Mouse (Mus musculus): ENCODE measurements around the gene Pygo2. TPM values are rescaled to one million over a fixed set of nuclear protein-coding genes. Genes with fewer than 3 reads are reported as not detected.
A peak's percentile ranks its signal among the peaks of the same experiment; 100 is the strongest.

Gene Pygo2
- 10 to 100 TPM; 44.0 to 57.4 (median 48.8) TPM for total RNA-seq (2022)

DNA sequence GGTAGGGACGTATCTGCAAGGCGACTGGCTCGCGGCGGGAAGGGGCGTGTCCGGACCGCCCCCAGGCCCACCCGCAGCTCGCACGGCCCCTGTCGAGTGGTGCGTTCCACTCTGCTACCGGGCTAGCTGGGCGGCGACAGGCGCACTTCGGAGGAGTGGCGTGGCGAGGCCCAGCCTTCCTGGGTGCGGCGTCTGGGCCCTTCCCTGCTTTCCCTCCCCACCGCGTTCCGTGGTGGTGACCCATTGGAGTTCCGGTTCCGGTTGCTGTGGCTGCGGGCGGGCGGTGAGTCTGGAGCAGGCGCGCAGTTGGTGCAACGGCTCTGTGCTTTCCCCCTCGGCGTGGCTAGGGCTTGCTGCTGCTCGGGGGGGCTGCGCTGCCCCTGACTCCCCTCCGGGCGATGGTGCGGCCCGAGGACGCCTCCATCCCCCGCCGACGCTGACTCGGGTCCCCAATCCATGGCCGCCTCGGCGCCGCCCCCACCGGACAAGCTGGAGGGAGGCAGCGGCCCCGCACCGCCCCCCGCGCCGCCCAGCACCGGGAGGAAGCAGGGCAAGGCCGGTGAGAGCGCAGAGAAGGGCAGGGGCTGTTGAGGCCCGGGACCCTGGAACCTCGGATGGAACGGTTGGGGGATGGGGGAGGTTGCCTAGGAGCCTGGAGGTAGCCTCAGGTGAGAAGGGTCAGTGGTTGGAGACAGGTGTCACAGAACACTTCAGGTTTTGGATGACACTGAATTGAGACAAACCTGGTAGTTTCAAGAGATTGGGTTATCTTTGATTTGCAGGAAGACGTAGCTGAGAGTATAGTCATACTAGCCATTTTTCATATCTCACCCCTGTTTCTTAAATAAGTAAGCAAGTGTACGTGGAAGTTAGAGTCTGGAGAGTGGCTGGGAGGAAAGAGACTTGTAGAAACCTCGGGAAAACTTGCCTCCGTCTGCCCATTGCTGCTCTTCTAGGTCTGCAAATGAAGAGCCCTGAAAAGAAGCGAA, at the start of gene Pygo2:
Gene Pygo2 (plus strand): TSS at position 44 of the 989 bp plus-strand sequence.
- peak; percentile 79 to 97 for DNase-seq (ENCODE audit: low spot score in 2 of 2)

DNA sequence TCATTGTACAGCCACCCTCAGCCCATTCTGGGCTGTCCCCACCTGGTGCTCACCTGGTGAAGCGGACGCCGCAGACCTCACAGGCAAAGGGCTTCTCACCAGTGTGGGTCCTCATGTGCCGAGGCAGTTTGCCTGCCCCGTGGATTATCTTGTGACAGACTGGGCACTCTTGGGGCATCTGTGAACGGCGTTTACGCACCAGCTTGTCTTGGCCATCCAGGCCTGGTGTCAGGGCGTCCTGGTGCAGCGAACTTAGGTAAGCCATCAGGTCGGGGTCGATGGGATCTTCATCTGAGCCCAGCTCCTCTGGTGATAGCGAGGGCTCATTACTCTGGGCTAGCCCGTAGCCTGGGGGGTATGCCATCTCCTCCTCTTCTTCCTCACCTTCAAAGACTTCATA, 49.7 kb upstream of the Pygo2 start:
- no peak for DNase-seq (ENCODE audit: low spot score in 2 of 2)

DNA sequence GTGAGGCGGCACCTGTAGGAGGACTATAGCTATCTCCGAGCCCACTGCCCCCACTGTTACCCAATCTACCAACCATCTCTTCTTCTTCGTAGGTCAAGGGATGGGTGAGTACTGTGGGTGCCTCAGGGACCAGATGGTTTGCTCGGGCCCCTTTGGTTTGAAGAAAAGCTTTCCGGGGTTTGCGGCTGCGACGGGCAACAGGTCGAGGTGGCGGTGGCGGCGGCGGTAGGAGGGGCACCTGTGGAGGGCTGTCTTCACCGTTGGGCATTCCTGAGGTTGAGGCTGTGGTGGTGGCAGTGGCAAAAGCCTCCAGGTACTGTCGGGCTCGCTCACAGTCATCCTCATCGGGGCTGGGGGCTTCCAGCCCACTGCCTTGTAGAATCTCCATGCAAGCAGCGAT, 49.3 kb upstream of the Pygo2 start:
- DNase-seq (ENCODE audit: low spot score in 2 of 2) = no peak

DNA sequence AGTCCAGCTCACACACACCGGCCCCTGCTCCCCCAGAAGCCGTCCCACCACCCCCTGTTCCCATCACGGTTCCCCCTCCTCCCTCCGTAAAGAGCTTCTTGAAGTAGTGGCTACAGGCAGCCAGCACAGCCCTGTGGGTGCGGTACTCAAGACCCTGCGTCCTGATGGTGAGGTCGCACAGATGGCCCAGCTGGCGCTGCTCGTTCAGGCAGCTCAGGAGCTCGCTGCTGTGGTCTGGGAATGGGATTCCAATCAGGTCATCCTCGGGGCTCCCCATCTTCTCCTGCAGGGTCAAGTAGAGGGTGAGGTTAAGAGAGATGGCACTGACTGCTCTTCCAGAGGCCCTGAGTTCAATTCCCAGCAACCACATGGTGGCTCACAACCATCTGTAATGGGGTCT, 48.8 kb upstream of the Pygo2 start:
- no peak for DNase-seq (ENCODE audit: low spot score in 2 of 2)

DNA sequence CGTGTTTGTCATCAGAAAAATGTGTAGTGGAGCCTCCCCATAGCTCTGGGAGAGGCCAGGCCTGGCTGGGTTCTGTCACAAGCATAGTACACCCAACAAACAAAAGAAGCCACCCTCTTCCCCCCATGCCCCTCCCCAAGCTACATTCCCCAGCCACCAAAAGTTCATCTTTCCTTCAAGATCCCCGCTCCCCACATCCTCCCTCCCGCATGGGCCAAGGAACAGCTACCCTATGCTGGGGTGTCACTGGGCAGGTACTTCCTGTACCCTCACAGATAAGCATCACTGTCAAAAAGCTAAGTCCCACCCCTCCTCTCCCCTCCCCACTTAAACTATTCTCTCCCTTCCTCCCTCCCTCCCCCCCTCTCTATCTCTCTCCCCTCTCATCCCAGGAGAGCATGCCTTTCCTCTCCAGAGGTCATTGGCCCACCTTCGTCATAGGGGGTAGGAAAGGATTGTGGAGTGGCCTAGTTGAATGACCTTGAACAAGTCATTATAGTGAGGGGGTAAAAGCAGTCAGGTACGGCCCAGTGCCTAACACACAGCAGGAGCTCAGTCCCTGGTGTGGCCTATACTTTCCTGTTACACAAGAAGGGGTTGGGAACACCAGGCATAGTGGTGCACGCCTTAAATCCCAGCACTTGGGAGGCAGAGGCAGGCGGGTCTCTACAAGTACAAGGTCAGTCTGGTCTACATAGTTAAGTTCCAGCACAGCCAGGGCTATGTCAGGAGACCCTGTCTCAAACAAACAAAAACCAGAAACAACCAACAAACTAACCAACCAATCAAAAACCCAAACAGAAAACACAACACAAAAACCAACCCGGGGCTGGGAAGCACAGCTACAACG, 47.8 kb upstream of the Pygo2 start:
- no peak for DNase-seq (ENCODE audit: low spot score in 2 of 2)

DNA sequence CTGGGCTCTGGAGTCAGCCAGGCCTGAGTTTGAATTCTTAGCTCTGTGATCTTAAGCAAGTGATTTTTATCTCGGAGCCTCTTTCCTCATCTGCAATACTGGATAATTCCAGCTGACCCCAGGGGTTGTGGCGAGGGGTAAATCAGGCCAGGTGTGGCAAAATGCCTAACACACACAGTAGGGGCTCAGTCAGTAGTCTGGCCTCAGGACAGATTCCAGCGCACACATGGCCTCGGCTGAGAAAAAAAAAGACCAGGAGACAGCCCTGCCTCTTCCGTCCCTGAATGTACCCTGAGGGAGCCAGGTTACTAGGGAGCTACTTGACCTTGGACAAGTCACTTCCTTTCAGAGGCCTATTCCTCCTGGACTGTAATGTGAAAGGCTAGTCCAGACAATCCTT, 47.1 kb upstream of the Pygo2 start:
- DNase-seq (ENCODE audit: low spot score in 2 of 2) = no peak

DNA sequence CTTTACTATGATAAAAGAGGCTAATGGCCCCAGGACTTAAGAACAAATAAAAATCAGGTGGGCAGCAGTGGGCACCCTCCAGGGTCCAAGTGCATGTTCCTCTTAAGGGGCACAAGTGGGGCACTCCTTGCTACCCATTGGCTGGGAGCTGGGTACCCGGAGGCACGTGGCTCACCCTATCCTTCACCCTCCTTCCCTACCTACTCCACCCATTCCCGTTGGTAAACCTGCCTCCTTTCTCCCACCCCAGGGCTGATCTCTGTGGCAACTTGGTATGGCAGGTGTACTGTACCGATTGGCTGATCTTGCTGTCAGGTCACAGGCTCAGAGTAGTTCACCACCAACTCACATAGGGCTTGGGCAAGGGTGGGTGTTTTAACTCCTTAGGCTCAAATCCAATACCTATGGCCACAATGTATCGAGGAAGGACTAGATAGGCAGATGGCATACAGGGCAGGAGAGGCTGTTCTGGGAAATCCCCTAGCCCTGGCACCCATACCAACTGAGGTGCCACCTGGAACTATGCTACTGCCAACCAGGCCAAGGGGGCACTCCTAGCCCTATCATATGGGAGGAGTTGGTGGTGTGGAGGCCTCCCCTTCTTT, 46.3 kb upstream of the Pygo2 start:
- DNase-seq (ENCODE audit: low spot score in 2 of 2) = no peak

DNA sequence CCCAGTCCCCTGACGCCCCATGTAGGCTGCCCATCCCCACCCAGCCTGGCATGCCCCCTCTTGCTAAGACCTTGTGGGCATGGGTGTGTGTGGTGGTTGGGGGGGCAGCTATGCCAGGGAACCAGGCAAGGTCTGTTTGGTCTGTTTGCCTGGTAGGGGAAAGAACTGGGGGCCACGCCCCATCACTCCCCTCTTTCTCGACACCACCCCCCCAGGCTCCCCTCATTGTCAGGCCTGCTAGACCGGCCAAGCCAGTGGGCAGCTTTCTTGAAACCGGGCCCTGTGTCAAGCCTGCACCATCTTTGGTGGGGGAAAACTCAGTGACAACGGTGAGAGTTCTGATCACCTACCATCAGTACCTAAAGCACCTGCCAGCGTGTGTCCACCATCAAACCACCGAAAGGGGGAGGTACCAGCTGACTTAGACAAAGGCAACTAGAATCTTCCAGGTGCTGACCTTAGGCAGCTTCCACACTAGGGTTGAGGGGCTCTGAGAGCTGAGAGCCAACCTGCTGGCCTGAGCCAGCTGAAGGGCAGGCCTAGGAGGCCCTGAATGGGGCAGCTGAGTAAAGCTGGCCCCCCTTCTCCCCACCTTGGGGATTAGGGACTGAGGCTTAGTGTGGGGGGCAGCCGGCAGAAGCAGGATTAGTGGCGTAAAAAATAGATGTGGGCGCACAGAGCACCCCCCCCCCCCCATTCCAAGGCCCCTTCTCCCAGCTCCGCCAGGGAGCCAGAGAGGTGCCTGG, 45.5 kb upstream of the Pygo2 start:
- DNase-seq (ENCODE audit: low spot score in 2 of 2) = no peak

DNA sequence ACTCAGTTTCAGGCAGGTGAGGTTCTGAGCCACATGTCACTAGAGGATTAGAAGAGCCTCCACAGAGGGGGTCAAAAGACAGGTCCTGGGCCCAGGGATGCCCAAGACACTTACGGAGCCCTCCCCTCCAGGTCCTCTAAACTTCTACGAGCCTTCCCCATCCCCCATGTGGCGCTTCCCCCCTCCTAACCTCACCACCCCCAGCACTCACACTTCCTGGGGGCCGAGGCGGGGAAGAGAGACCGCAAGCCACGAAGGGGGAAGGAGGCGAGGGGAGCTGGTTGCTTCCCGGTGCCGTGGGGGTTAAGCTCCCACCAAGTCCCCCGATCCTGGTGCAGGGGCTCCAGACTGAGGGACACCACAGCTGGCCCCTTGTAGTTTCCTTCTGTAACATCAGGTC, 44.6 kb upstream of the Pygo2 start:
- DNase-seq (ENCODE audit: low spot score in 2 of 2) = no peak

DNA sequence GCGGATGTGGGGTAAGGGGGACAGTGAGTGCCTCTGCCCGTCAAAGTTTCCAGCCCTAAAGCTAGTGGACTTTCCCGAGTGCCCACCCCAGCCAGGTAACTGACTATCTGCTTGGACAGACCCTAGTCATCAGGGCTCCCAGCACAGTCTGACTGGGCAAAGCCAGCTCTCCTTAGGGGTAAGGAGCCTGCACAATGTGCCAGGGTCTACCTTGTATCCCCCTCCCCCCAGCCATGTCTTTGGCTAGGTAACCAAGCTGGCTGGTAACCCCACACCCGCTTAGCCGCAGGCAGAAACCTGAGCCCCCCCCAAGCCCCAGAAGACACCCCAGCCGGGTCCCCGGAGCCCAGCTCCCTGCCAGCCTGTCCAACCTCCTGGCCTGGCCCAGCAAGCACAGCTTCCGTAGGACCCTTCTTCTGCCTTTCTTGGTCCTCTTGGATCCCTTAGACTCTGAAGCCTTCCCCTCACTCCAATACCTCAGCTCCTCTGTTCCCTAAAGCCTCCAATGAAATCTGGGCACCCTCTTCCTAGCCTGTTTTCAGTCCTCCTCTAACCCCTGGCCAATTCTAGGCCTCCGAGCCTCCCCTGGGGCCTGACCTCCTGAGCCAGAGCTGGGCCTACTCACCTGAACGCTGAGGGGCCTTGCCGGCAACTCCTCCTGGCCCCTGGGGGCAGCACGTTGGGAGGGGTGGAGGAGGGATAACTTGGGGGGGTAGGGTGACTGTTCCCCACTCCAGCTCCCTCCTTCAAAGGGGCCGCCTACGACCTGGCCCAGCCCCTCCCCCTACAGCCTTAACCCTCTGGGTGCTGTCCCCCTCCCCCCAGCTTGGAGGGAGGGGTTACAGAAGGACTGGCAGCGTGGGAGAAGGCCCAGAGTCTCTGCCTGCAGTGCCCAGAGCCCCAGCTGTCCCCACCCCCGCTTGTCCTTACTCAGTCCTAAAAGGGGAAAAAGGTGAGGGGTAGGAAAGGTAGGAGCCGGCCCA, 43.3 kb upstream of the Pygo2 start:
- no peak for DNase-seq (ENCODE audit: low spot score in 2 of 2)

DNA sequence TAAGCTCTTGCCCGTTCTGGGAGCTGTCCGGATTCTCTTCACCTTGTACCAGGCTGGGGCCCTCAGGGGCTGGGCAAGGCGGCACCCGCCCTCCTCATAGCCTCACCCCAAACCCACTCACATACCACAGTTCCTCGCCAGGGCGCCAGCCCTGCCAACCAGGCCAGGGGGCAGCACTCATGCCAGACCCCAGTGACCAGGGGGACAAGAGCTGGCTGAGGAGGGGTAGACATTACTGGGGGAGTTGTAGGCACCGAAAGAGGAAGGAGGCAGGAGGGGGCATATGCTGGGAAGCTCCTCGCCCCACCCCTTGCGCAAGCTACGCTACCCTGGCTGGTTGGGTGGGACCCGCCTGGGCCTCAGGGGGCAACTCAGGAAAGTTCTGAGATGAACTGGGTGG, 42.4 kb upstream of the Pygo2 start:
- DNase-seq (ENCODE audit: low spot score in 2 of 2) = no peak

DNA sequence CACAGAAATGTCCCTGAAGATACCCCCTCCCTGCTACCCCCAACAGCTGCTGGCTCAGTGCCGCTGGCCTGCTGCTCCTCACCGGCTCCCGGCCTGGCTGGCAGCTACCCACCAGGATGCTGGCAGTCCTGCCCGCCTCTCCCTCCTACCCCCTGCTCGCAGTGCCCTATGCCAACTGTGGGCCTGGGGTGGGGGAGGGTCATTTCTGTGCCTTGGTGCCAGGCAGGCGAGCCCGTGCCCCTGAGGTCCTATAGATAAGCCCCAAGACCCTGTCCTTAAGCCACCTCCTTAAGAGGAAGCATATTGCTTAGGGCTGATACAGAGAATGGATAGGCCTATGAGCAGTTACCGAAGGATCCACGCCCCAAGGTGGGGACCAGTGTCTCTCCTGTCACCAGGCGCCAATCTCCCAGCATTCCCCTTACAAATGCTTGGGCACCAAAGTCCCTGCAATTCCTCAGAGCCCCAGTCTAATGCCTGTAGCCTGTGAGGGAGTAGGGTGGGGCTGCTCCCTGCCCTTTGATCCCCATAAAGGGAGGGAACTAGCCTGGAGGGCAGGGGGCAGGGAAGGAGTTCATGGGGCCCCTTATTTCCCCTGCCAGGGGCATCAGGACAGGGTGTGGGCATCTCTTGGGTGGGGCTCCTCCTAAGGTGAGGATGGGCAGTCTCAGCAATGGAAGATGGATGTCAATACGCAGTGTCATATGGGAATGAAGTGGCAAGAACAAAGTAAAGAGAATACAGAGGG, 41.7 kb upstream of the Pygo2 start:
- DNase-seq (ENCODE audit: low spot score in 2 of 2) = no peak

DNA sequence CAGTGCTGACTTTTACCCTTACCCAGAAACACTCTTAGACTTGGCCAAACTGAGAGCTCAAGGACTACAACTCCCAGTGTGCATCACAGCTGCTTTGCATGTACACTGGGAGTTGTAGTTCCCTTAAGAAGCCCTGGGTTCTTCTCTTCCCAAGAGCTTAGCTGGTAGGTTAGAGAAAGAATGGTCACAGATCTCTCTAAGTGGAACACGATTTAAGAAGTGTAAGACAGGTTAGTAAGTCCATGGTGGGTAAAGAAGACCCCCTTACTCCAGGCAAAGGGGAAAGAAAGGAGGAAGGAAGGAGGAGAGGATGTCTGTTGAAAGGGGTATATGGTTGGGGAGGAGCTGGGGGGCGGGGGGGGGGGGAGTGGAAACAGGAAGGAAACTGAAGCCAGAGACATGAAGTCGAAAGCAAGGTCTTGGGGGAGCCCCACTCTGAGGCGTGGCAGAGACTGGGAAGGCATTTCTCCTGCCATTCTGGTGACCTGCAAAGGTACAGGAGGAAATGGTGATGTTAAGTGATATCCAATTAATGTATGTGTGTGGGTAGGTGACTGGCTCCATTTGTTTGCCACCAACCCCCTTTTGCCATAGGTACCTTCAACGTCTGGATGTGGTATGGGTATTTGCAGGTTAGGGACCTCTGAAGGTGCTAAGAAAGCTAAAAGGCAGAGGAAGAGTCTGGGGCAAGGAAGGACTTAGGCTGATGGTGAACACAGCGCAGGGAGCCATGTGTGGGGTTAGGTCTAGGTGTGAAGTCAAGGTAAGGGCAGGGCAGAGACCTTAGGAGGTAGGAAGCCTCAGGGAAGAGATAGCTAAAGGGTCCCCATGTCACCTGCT, 40.9 kb upstream of the Pygo2 start:
- no peak for DNase-seq (ENCODE audit: low spot score in 2 of 2)

DNA sequence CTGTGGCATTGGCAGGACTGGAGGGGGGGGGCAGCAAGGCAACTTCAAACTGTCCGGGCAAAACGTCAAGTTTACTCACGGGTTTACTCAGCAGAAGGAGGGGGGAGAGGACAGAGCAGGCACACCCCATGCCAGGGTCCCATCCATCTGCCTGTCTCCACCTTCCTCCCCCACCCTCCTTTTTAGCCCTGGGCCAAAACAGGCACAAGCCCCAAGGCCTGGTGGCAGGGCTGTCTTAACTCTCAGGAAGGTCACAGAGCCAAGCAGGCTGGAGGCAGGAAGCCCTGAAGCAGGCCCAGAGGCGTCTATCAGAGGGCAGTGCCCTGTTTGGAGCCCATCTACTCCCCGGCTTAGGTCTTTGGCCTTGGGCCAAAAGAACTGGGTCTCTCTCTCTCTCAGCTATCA, 39.9 kb upstream of the Pygo2 start:
- no peak for DNase-seq (ENCODE audit: low spot score in 2 of 2)

DNA sequence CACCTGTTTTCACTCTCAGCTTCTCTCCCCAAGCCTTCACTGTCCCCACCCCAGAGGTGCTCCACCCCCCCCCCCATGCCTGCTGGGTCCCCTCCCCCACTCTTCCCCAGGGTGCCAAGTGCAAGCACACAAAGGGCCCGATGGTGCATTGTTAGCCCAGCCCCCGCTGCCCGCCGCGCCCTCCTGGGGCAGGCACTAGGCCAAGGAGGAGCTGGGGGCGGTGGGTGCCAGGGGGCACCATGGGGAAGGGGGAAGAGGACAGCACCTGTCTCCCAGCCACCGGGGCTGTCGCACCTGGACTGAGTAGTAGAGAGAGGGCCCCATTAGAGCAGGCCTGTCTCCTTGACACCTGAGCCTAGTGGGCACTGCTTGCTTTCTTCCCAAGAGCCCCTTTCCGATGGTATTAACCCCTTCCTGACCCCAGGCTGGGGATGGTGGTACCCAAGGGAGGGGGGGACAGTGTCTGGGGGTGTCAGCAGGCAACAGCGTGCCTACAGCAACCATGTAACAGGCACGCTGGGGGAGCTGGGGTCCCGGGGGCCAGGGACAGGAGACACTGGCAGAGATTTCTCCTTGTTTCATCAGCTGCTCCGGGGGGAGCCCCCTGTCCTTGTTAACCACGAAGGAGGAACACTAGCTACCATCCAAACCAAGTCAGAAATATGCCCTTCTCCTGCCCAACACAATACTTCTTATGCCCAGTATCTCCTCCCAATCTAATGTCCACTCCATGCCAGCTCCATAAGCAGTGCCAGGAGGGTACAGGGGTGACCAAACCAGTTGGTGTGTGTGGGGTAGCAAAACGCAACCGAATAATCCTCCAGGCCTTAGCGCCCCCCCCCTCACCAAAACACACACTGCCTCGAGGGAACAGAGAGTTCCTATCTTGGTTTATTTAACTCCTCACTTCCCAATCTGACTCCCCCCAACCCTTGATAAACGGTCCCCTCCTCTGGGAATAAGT, 39.0 kb upstream of the Pygo2 start:
- no peak for DNase-seq (ENCODE audit: low spot score in 2 of 2)

DNA sequence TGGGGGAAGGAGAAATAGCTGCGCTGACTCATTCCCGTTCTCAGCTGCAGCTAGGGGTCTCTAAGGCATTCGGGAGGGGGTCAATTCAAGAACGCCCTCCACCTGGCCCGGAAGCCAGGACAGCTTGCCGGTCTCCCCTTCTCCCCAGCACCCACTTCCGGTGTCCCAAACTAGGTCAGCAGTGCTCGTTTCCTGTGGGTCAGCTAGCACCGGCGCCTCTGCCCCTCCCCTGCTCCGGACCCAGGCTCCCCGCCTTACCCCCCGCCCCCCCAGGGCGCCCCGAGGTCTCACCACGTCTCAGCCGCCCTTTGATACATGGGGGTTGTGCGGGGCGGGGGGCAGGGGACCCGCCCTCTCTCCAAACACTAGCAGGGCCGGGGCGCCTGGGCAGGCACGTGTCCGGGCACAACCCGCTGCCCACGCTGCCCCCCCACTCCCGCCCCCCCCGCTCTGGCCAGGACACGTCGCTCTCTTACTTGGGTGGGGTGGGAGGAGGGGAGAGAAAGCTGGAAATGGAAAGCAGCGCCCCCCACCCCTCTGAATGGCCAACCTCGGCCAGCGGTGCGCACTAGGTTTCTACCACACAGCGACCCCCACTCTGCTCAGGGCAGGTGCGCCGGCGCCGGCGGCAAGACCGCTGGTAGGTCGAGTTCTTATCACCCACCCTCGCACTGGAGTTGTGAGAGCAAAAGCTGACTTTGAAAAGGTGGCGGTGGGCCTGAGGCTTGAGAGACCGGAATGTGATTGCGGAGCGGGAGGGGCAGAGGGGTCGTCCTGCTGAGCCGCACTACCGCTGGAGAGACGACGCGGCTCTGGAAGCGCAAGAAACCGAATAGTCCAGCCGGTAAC, 38.1 kb upstream of the Pygo2 start:
- DNase-seq (ENCODE audit: low spot score in 2 of 2) = no peak

Data from left cerebral cortex, adult 8-10 months (tissue).